Mouse (Mus musculus): ENCODE results near the gene Slc4a2.

Slc4a2 gene

GRCm38 (mm10) chr5:24423129-24424003, at the start of gene Slc4a2, which contains the start of gene Cdk5:
TSS of gene Slc4a2 (plus strand) at chr5:24423837.
TSS of gene Cdk5 (minus strand) at chr5:24423530.
- DNase-seq (ENCODE audit: low read depth), result peak; percentile 98

GRCm38 (mm10) chr5:24374216-24374615, 49.4 kb upstream of the Slc4a2 start:
- DNase-seq (ENCODE audit: low read depth), result no peak

GRCm38 (mm10) chr5:24374666-24375328, 48.8 kb upstream of the Slc4a2 start:
- no peak for DNase-seq (ENCODE audit: low read depth)

- no peak for DNase-seq (ENCODE audit: low read depth)
These were observed 44.9 kb upstream of the Slc4a2 start for GRCm38 (mm10) chr5:24378700-24379099.

GRCm38 (mm10) chr5:24379501-24379900, 44.1 kb upstream of the Slc4a2 start:
- no peak for DNase-seq (ENCODE audit: low read depth)

GRCm38 (mm10) chr5:24380499-24380898, 43.1 kb upstream of the Slc4a2 start:
- no peak for DNase-seq (ENCODE audit: low read depth)

- DNase-seq (ENCODE audit: low read depth), result no peak
These were observed 42.2 kb upstream of the Slc4a2 start for GRCm38 (mm10) chr5:24381486-24381885.

- no peak for DNase-seq (ENCODE audit: low read depth)
These were observed 41.6 kb upstream of the Slc4a2 start for GRCm38 (mm10) chr5:24381988-24382387.

GRCm38 (mm10) chr5:24383026-24383859, 40.4 kb upstream of the Slc4a2 start:
- DNase-seq (ENCODE audit: low read depth), result peak; percentile 90

GRCm38 (mm10) chr5:24384407-24384806, 39.2 kb upstream of the Slc4a2 start:
- no peak for DNase-seq (ENCODE audit: low read depth)

- DNase-seq (ENCODE audit: low read depth), result no peak
These were observed 38.3 kb upstream of the Slc4a2 start for GRCm38 (mm10) chr5:24385374-24385773.

- DNase-seq (ENCODE audit: low read depth), result no peak
These were observed 37.6 kb upstream of the Slc4a2 start for GRCm38 (mm10) chr5:24385887-24386550.

- DNase-seq (ENCODE audit: low read depth), result no peak
These were observed 36.1 kb upstream of the Slc4a2 start for GRCm38 (mm10) chr5:24387264-24388241.

GRCm38 (mm10) chr5:24388246-24388915, 35.3 kb upstream of the Slc4a2 start:
- DNase-seq (ENCODE audit: low read depth), result no peak

- DNase-seq (ENCODE audit: low read depth), result no peak
These were observed 34.5 kb upstream of the Slc4a2 start for GRCm38 (mm10) chr5:24389011-24389657.

- no peak for DNase-seq (ENCODE audit: low read depth)
These were observed 34.0 kb upstream of the Slc4a2 start for GRCm38 (mm10) chr5:24389658-24390020.

GRCm38 (mm10) chr5:24391864-24392263, 31.8 kb upstream of the Slc4a2 start, which contains the start of gene Atg9b:
TSS of gene Atg9b (minus strand) at chr5:24392143.
- no peak for DNase-seq (ENCODE audit: low read depth)

- DNase-seq (ENCODE audit: low read depth), result no peak
These were observed 30.9 kb upstream of the Slc4a2 start for GRCm38 (mm10) chr5:24392724-24393123.

GRCm38 (mm10) chr5:24393392-24393997, 30.1 kb upstream of the Slc4a2 start, which contains the start of gene Abcb8:
TSS of gene Abcb8 (plus strand) at chr5:24393663.
- DNase-seq (ENCODE audit: low read depth), result peak; percentile 85
